10 mouse cellular contexts compared by ENCODE assay signal in genomic region chr8:93598613-93599121, GRCm38 (mm10).
DNase-seq lines count a peak whose midpoint lies in the region; ATAC-seq lines count a peak whose summit lies in the region.
"Had no signal": no experiment of that assay in that cellular context is flagged by ENCODE, and none has a peak within 500 bp of the region (broad histone marks: within the 10 kb centered on the region; RNA-seq: fewer than 3 reads in every experiment).

No protein-coding gene starts in this region.

- 0 out of 2 replicates have a peak, but pooled peaks have one; percentile 23 for ATAC-seq in kidney, embryonic 16.5 days (ENCODE audit: low FRiP score, low TSS enrichment)

- H3K27ac ChIP-seq in kidney, embryonic 16.5 days (ENCODE audit: low read length): no peak overlapping the region

- H3K9ac ChIP-seq in kidney, embryonic 16.5 days (replicated peaks; ENCODE audit: low read length): no peak overlapping the region

- DNase-seq in cerebellum, postnatal 10 days: peak; percentile 52 to 65
- no peak for DNase-seq in cerebellum, adult 8-10 months
- DNase-seq in left cerebral cortex, postnatal 25 days (ENCODE audit: low spot score in 2 of 2): peak; percentile 31 to 52
- no peak for DNase-seq in left cerebral cortex, adult 9 months (ENCODE audit: low spot score in 2 of 2)
- peak; percentile 16 for DNase-seq in right cerebral cortex, postnatal 14 days
- no peak for DNase-seq in frontal cortex, postnatal 25 days (ENCODE audit: low spot score in 2 of 2)
- no peak for DNase-seq in spleen, postnatal 4 days (ENCODE audit: low spot score in 2 of 2)

- H3K27me3 ChIP-seq in kidney, embryonic 16.5 days (ENCODE audit: insufficient read depth, low read length): no peaks in the 10 kb centered on the region

- 31% methylated on average over 11 of the region's 11 CpGs for WGBS in kidney, embryonic 16.5 days

- no peaks in the 10 kb centered on the region for H3K9me3 ChIP-seq in kidney, embryonic 16.5 days (ENCODE audit: low read length)

- no peaks in the 10 kb centered on the region for H3K36me3 ChIP-seq in kidney, embryonic 16.5 days (ENCODE audit: insufficient read depth, low read length)

- H3K4me2 ChIP-seq in kidney, embryonic 16.5 days (replicated peaks; ENCODE audit: low read depth, low read length): no peak overlapping the region
- H3K4me2 ChIP-seq: liver, embryonic 11.5 days had no signal

- no peak overlapping the region for H3K4me3 ChIP-seq in kidney, embryonic 16.5 days (ENCODE audit: low read length)
- H3K4me3 ChIP-seq: erythroblast, embryonic 14.5 days had no signal

- H3K4me1 ChIP-seq in kidney, embryonic 16.5 days (ENCODE audit: insufficient read depth, low read length): no peaks in the 10 kb centered on the region

- intact Hi-C loops in left cerebral cortex, postnatal 25 days (cut with DNase I): loop anchor here (10.0 kb wide), 1 partner anchor 606 kb away; no protein-coding TSS in a partner anchor

Comparison
In these comparisons a context has a peak if more than half of its experiments do, and no peak if none do; other contexts are left out.
1. DNase-seq: peak in cerebellum, postnatal 10 days (2 of 2), left cerebral cortex, postnatal 25 days (2 of 2) and right cerebral cortex, postnatal 14 days (single experiment); none in cerebellum, adult 8-10 months (single experiment), left cerebral cortex, adult 9 months (0 of 2), frontal cortex, postnatal 25 days (0 of 2) and spleen, postnatal 4 days (0 of 2).